Mouse (Mus musculus) ES-E14 (cell line): ENCODE data around the gene Lrp2bp.

Source experiments
- CHD2 ChIP-seq: IDR thresholded peaks from 2 replicates; pipeline ENCODE4 v1.6.1; 2014; ENCODE audit warnings: mild to moderate bottlenecking, low read depth, low read length, inconsistent platforms
- HCFC1 ChIP-seq: IDR thresholded peaks from 2 replicates; pipeline ENCODE4 v1.6.1; 2012; ENCODE audit warnings: low read length, inconsistent platforms, borderline replicate concordance; ENCODE audit not compliant: insufficient read depth
- MAFK ChIP-seq: IDR thresholded peaks from 2 replicates; pipeline ENCODE4 v1.6.1; 2014; ENCODE audit warnings: mild to moderate bottlenecking, low read depth, low read length, inconsistent platforms; ENCODE audit not compliant: insufficient read depth
- ZC3H11A ChIP-seq: IDR thresholded peaks from 2 replicates; pipeline ENCODE4 v1.6.1; 2012; ENCODE audit warnings: low read depth, mild to moderate bottlenecking, inconsistent platforms, low read length, borderline replicate concordance
- ZNF384 ChIP-seq: IDR thresholded peaks from 2 replicates; pipeline ENCODE4 v1.6.1; 2012; ENCODE audit warnings: low read depth, low read length, inconsistent platforms

DNA sequence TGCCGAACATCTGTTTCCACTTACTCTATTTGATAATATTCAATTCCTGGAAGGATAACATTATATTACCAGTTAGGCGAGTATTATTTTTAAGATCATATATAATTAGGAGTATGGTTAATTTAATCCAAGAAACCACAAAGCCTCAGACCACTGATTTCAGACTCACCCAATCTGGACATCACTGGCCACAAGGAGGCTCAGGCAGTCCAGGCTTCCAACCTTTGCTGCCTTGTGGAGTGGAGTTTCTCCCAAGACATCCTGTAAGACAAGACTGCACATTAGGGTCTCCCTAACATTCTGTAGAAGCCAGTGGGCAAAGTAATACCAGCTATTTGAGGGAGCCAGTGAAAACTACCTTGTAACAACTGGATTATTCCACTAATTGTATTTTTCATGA lies 875 bp upstream of the Lrp2bp start:
- TF ChIP-seq ZC3H11A (no peak), HCFC1 (no peak), MAFK (no peak), ZNF384 (no peak), CHD2 (no peak)
